Mouse (Mus musculus) CD4-positive, CD25-positive, alpha-beta regulatory T cell, adult 2 months (primary cell): ENCODE results near the gene H2-DMa.

Source experiments
- DNase-seq: peaks from one replicate; pipeline ENCODE4 v3.0.0-alpha.2; 2012; ENCODE audit warnings: low read depth, low spot score

The H2-DMa gene

DNA sequence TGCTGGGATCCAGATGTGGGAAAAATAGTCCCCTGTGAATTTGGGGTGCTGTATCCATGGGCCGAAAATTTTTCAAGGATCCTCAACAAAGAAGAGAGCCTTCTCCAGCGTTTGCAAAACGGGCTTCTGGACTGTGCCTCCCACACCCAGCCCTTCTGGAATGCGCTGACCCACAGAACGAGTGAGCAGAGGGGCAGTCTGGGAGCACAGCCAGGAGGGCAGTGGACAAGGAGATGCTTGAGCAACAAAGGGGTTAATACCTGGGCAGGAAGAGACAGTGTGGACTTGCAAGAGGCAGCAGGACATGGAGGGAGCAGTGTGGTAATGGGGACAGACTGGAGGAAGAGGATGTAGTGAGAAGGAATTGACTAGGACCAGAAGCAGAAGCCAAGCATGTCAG lies 36.2 kb downstream of the H2-DMa start:
- no peak for DNase-seq

DNA sequence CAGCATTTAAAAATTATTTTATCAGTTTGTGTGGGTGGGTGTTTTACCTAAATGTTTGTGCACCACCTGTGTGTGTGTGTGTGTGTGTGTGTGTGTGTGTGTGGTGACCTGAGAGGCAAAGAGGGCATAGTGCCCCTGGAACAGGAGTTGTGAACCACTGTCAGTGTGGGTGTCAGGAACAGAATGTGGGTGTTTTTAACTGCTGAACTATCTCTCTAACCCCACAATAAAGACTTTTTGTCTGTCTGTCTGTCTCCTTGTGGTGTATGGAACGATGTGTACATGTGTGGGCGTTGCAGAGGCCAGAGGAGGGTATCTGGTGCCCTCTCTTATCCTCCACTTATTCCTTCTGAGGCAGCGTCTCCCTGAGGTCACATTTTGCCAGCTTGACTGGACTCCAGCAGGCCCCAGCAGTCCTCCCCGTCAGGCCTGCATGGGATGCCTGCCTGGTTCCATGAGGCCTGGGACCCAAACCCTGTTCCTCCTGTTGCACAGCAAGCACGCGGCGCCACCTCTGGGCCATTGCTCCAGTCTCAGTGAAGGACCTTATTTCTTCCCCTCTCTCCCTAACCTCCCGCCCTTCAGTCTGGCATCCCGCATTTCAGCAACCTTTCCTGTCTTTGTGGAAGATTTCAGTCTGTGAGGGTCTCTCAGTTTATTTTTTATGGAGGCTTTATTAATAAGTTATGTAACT lies 45.0 kb downstream of the H2-DMa start:
- peak; percentile 66 for DNase-seq

DNA sequence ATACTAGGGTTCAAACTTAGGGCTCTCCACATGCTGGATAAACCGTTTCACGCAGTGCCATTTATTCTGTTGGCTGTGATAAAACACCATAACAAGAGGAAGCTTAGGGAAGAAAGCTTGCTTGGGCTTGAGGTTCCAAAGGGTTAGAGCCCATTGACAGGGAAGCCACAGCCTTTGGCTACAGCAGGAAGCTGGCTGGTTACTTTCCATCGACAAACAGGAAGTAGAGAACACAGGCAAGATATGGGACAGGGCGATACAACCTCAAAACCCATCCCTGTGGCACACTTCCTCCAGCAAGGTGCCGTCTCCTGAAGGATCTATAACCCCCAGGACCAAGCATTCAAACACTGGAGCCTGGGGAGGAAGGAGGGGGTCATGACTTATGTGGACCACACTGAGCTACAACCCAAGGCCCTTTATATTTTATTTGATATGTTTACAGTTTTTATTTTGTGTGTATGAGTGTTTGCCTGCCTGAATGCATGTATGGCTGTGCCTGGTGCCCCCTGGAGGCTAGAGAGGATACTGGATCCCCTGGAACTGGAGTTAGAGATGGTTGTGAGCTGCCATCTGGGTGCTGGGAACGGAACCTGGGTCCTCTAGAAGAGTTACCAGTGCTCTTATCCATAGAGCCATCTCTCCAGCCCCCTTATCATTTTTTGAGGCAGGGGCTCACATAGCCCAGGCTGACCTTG lies 45.8 kb downstream of the H2-DMa start:
- peak; percentile 68 for DNase-seq

DNA sequence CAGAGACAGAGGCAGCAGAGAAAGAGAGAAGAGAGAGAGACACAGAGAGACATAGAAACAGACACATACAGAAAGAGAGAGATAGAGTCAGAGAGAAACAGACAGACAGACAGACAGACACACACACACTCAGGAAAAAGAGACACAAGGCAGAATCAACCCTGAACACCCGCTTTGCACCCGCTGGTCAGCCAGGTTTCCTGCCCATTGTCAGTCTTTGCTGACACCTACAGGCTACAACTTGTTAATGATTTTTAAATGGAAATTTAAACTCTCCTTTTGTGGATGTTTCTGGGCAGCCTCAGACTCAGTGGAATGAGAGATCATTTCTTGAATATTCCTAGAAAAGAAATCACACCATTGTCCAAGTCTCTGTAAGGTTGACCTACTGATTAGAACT lies 49.9 kb downstream of the H2-DMa start:
- peak; percentile 80 for DNase-seq

DNA sequence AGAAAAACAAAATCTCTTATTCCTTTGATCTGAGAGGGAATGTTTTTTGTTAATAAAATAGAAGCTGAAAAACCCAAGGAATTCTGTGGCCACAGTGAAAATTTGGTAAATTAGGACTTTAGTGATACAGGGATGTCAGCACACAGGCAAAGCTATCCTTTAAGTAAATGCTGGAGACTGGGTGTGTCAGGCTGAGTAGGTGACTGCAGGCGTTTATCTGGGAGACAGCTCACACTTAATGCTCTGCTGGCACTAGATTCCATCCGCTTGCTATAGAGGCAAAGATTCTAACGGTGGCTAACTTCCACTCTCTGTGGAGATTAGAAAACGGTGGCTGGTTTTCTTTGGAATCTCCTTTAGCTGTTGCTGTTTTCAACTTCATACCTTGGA lies 51.1 kb downstream of the H2-DMa start:
- no peak for DNase-seq

DNA sequence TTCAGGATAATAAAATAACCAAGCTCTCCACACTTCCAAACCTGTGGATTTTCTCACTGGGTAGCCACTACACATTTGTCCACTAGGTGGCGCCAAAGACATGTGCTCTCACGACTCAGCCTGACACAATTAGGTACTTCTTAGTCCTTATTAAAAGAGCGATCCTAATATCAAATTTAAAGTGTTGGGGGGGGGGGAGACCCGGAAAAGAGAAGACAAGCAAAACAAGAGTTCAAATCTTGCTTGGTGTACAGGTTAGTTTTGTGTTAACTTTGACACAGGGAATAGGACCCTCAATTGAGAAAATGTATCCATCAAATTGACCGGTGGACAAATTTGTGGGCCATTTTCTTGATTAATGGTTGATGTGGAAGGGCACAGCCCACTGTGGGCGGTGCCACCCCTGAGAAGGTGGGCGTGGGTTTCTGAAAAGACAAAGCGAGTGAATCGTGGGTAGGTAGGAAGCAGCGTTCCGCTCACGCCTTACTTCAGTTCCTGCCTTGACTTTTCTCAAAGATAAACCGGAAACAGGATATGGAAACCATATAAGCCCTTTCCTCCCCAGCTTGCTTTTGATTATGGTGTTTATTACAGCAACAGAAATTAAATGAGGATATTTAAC lies 51.6 kb downstream of the H2-DMa start:
- DNase-seq, result peak; percentile 95

DNA sequence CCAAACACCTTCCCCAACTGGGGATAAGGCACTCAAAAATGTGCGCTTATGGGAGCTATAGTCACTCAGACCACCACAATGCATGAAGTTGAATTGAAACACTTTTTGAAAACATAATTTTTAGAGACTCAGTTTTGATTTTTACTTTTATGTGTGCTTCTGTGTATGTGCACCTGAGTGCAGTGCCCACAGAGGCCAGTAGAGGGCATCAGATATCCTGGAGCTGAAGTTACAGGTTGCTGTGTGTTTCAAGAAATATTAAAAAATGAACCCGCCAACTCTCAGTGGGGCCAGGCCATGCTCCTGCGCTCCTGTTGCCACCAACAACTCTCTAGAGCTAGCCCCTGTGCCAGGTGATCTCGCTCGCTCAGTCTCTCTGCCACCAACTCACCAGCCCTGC lies 53.2 kb downstream of the H2-DMa start:
- DNase-seq, result peak; percentile 60

DNA sequence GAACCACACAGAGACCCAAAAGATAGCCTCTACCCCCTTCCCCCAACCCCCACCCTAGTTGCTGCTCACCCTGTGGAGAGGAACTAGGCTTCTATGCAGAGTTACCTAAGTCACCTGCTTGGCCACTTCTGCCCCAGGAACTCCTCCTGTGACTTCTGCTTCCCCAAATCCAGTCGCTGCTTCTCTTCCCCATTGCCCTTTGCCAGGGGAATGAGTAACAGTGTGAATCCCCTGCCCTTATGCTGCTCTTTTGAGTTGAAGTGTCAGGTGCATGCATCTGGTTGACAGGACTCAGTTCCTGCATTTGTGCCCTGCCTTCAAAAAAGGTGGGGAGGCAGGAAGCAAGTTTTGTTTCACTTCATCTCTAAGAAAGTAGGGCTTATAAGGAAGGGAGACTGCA lies 54.7 kb downstream of the H2-DMa start:
- DNase-seq, result no peak

DNA sequence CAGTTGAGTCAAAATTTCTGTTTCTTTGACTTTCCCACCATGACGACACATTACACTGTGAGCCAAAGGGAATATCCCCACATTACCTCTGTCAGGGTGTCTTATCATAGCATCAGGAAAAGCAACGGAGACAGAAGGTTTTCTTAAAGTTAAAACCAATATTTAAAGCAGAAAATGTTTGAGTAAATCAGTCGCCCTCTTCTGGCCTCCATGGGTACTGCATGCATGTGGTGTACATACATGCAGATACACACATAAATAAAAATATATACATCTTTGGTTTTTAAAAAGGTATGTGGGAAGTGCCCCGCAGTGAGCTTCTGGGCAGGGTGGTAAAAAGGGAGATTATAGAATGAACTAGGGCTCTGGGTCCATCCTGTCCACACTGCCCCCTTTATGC lies 57.8 kb downstream of the H2-DMa start:
- peak; percentile 73 for DNase-seq

DNA sequence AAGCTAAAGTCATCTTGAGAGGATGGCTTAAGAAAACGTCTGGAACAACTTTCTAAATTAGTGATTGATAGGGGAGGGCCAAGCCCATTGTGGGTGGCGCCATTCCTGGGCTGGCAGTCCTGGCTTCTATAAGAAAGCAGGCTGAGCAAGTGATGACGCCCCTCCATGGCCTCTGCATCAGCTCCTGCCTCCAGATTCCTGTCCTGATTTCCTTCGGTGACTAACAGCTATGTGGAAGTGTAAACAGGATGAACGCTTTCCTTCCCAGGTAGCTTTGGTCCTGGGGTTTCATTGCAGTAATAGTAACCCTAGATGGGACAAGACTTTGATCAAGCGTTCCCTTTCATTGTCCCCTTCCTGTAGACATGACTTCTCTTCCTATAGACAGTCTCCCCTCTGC lies 59.7 kb downstream of the H2-DMa start:
- no peak for DNase-seq

DNA sequence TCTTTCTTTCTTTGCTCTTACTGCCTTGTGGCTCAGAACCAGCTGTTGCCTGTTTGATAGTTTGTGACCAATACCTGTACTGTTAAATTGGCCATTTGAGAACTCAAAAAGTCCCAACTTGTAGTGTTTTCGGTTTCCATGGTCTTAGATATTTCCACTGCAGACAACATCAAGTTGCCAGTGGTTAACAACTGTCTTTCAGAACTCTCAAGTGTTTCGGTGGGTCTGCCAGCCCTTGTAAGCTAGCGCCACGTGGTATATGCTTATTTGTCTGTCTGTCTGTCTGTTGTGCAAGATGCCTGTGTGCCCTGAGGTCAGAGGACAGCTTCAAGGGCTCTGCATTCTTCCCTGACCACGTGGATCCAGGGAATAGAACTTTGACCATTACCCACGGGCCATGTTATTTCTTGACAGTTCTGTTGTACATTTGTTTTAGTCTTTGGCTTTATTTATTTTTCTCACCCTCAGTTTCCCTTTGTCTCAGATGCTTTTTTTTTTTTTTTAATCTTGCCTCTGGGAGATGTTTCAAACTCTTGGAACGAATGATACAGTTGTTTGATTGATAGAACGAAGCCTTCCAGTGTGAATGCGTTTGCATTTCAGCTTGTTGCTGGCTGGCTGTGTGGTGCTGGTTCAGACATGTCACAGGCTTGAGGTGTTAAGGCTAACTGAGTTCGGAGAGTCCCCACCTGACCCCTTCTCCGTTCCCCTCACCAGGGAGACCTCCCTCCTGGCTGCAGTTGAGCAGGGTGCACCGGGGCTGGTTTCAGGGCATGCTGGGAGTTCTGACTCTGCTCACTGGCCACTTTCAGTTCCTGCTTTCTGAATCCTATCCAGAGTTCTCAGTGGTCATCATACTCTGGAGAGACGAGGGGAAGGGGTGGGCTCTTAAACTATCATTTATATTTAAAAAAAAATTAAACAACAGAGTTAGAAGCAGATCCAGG lies 60.8 kb downstream of the H2-DMa start:
- DNase-seq, result no peak

DNA sequence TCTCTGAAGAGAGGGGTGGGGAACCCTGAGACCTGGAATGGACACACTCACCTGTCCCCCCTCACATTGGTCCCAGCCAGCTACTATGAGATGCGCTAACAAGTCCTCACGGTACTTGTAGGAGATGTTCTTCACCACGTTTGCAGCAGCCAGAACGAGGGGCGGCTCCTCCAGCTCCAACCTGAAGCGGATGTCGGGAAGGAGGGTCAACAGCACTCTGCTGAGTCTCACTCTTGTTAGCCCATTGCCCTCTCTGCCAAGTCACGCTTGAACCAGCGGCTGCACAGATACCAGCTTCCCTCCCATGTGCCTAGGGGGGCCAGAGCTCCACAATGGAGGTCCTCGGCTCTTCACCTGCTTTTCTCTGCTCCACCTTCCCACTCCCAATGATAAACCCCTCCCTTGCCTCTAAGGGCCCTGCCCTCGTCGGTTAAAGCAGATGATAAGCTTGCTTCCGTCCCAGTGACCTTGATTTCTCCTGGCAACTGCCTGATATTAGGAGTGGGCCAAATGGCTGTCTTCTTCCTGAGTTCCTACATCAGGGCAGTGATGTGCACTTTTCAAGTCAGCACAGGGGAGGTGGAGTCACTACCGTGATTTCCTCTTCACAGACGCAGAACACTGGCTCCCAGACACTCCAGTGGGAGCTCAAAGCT lies 64.4 kb downstream of the H2-DMa start:
- DNase-seq, result no peak

DNA sequence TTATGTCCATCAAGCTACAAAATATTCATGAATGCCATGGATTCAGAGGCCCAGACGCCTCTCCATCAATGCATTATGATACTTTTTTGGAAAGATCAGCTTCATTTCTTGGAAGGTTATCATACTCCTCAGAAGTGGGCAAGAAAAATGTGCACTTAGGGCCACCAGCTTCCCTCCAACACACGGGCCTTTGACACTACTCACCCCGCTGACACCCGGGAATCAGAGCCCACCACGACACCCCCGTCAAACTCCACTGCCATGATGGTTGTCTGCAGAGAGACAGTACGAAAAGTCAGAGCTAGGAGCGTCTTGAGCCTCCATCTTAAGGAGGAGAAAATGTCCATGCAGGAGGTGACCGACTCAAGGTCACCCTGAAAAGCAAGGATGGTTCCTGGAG lies 66.2 kb downstream of the H2-DMa start:
- DNase-seq, result no peak

DNA sequence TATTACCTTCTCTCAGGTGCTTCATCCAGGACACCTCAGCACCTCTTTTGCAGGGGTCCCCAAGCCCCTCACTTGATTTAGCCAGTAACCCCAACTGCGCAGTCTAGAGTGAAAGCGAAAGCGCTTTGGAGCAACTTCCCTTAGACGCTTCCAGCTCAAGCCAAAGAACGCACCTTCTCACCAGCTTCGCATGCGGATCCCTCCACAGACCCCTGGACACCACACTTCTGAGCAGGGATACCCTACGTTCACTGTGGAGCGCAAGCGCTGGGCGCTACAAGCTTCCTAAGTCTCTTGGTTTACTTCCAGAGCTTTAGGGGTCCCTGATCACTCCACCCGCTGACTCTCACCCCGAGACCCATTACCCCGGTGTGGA lies 67.5 kb downstream of the H2-DMa start:
- peak; percentile 69 for DNase-seq

DNA sequence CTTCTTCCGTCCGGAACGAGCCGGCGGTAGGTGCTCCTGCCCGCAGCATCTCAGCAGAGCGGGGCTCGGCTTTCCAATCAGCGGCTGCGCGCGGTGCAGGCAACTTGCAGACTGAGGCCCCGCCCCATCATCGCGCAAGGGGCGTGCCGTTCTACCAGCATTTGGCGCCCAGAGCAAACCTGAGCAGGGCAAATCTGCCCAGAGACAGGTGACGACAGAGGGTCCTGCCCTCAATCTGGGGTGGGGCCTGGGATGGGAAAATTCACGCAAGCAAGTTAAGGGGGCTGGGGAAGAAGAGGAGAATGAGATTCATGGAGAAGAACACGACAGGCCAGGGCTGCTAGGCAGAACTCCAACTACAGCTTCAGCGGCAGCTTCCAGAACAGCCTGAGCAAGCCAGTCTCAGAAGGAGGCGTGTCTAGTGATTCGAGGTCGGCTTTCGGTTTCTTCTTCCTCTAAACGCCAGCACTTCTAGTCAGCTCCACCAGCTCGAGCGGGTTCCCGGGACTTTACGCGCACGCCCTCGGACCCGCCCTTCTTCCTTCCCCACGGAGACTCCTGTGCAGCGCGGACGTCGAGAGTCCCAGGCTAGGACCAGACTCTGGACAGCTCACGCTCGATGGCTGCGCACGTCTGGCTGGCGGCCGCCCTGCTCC lies 68.0 kb downstream of the H2-DMa start, which contains the start of the genes Tap1 and Psmb9:
Gene Tap1, plus strand, starts transcription at position 293 of the 656 bp plus-strand sequence.
Gene Psmb9, minus strand, starts transcription at position 504 of the 656 bp plus-strand sequence.
- peak; percentile 100 for DNase-seq

DNA sequence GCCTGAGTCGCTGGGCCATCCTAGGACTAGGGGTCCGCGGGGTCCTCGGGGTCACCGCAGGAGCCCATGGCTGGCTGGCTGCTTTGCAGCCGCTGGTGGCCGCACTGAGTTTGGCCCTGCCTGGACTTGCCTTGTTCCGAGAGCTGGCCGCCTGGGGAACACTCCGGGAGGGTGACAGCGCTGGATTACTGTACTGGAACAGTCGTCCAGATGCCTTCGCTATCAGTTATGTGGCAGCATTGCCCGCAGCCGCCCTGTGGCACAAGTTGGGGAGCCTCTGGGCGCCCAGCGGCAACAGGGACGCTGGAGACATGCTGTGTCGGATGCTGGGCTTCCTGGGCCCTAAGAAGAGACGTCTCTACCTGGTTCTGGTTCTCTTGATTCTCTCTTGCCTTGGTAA lies 68.7 kb downstream of the H2-DMa start:
- DNase-seq, result peak; percentile 58
